Mouse (Mus musculus): ENCODE results near the gene Bcar1. TPM values are rescaled to one million over a fixed set of nuclear protein-coding genes. Genes with fewer than 3 reads are reported as not detected.
A peak's percentile ranks its signal among the peaks of the same experiment; 100 is the strongest.

Gene Bcar1
- total RNA-seq, 2 experiments from 2014 or later = 9.4 to 10.5 TPM

DNA sequence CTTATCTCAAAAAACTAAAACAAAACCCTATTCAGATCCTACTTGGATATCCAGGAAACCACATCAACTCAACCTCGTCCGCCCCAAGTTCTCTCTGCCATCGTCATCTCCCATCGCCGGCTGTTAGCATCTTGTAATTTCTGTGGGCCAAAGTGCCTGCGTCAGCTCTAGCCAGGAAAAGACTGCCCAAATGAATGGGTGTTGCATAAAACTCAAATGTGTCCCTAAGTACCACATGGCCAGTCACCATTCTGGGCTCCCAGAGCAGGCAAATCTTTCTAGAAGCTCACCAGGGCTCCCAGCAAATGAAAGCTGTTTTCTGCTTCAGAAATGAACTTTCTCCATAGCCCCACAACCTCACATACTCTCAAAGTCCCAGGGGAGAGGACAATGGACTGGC is 2.1 kb downstream of the Bcar1 start:
- intact Hi-C loops (cut with DNase I) = no loop called here
- DNase-seq = no peak

DNA sequence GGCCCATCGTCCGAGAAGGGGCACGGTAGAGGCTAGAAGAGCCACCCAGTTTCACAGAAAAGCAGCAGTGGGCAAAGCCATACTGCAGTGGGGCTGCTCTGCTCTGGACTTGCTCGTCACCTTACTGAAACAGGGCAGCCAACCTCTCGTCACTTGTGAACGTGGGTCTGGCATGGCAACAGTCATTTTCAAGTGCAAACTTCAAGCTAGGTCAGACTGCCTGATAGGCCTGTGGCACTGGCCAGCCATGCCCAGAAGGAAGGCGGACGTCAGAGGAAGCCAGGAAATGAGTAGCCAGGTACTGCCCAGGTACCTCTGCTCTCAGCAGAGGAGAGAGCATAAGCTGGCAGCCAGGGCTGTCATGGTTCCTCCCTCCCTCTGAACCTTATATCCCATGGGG is 2.6 kb downstream of the Bcar1 start:
- intact Hi-C loops (cut with DNase I) = no loop called here
- no peak for DNase-seq

DNA sequence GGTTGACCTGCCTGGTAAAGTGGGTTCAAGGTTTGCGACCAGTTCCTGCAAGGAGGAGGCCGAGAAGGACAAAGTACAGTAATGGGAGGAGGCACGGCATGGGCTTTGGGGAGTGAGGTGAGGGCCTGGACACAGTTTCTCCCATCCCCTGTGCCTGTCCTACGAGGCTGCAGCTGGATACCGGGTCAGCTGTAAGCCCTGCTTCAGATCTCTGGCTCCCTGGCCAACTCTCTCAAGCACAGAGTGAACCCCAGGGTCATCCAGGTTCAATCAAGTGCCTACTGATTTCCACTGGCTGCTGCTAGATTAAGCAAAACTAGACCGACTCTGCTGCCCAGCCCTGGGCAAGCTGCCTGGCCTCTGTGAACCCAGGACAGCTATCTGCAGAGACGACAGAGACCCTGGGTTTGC is 3.3 kb downstream of the Bcar1 start:
- no peak for DNase-seq
- intact Hi-C loops (cut with DNase I) = no loop called here

DNA sequence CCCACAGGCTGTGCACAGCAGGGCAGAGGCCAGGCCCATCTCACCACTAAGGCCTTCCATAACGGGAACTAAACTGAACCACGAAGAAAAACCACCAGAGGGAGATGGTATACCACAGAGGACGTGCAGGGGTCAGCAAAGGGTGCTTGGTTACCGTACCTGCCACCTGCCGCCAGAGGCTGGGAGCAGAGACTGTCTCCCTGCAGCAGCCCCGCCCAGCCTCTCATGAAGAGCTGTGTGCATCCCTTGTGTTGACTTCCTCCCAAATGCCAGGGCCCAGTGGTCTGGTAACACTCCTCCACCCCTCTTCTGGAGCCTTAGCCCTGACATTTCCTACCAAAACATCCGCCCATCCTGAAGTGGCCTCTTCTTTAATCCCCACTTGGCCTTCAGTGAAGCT is 4.0 kb downstream of the Bcar1 start:
- intact Hi-C loops (cut with DNase I) = no loop called here
- DNase-seq = no peak

DNA sequence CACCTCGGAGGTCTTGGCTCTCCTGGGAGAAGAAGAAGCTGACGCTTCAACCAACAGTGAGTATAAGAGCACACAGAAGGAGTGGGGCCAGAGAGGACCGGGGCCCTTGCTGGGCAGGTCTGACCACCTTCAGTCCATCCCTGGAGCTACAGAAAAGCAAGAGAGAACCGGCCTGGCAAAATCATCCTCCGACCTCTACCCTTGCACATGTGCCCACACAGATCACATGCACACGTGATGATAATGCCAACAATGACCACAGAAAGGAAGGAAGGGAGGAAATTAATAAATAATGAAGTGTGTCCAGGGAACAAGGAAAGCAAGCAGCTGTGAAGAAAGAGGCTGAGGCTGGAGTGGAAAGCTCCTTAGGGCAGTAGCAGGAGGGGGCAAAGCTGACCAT is 4.7 kb downstream of the Bcar1 start:
- intact Hi-C loops (cut with DNase I) = no loop called here
- no peak for DNase-seq

DNA sequence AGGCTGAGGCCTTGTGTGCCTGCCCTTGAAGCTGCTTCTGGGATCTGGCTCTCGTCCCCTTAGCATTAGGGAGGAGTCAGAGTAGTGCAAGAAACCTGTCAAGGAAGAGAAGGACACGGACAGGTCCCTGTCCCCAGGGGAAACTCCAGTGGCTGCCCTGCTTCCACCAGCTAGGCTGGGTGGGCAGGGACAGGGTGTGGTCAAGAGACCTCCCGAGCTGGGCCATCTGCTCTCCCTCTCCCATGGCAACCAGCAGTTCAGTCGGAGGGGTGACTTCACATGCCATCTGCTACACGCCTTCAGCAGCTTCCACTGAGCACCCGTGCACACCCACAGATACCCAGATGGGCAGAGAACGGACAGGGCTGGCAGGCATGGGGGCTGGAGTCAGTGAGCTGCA is 7.3 kb downstream of the Bcar1 start:
- DNase-seq = peak in 1 of 2 experiments; percentile 13
- intact Hi-C loops (cut with DNase I) = no loop called here

DNA sequence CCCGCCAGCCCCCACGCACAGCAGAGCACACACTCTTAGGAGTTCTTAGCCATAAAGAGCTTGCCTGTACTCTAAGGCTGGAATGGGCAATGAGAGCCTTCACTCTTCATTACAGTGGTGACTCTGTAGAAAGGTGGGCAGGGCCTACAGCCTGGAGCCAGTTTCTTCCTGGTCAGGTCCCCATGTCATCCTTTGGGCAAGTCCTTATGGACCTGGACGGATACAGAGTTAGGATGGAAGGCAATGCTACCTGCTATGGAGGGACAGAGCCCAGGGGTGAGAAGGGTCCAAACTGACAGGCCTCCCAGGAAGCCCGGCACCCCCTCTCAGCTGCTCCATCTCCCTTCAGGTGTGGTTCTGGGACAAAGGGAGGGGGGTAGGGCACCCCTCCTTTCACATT is 7.8 kb downstream of the Bcar1 start:
- intact Hi-C loops (cut with DNase I) = loop anchor here (2.0 kb wide), 1 partner anchor 13 kb away; no protein-coding TSS in a partner anchor
- no peak for DNase-seq

DNA sequence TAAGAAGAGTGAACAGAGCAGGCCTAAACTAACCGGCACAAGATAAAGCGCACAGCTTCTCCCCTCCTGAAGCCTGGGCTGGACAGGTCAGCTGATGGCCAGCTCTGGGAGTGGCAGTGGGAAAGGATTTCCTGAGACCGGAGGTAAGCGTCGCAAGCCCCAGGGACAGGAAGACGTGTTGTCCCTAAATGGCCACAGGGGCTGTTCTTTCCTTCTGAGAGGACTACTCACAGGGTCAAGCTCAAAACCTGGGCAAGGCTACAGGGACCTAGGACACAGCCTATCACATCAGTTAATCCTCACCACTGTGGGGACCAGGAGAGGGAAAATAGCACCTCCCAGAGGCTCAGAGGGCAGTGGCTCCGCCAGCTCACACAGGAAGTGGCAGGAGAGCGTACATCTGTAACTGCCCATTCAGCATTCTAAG is 8.3 kb downstream of the Bcar1 start:
- DNase-seq = peak in 1 of 2 experiments; percentile 18
- intact Hi-C loops (cut with DNase I) = loop anchor here (2.0 kb wide), 1 partner anchor 13 kb away; no protein-coding TSS in a partner anchor

DNA sequence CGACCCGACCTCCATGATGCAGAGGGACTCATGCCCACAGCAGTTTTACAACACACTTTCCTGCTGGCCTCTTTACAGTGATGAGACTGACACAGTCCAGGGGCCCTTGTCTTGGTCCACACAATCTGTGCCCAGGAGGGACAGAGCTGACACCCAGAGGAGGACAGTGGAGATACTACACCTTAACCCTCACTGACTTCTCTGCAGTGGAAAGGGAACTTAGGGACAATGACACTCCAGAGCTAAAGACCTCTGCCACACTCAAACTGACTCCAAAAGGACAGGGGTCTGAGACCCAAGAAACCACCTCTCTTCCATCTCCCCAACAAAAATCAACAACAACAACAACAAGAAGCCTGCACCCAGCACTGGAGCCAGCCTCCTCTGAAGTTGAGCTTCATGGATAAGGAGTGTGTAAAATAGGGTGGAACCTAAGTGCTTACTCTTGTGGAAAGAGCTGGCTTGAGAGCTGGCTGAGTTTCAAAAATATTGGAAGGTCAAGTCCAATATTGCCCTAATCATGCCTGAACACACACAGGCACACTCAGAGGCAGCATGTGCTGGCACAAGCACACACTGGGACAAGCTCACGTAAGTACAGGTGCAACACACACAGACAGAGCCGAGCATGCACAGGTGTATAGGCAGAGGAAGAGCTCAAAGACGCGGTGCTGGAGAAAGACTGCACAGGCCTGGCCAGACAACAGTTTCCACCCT is 9.2 kb downstream of the Bcar1 start:
- intact Hi-C loops (cut with DNase I) = loop anchor here (2.0 kb wide), 1 partner anchor 14 kb away; no protein-coding TSS in a partner anchor
- DNase-seq = no peak

DNA sequence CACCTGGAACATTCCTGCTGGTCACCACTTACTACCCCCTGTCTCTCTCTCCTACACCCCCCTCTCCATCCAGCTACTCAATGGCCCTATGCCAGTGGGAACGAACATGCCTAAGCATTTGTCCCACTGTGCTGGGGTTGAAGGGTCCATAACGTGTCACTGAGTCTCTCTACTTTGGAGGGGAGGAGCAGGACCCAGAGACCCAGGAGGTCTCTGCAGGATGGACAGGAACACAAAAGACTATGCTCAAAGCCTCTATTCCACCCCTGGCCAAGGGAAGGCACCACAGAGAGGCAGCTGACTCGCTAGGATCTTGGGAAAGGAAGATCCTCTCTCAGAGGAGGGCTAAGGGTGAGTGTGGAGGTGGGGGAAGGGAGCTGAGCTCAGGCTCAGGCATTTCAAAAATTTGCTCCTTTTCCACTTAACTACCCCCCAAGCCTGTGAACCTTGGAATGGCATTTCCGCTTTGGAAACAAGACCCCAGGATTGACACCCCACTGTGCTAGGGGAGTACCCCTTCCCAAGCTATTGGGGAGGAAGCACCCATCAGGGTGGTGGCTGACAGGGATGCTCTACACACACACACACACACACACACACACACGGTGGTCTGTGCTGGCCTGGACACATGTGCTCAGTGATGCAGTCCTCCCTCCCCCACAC is 9.9 kb downstream of the Bcar1 start:
- no peak for DNase-seq
- intact Hi-C loops (cut with DNase I) = loop anchor here (2.0 kb wide), 1 partner anchor 15 kb away; no protein-coding TSS in a partner anchor

DNA sequence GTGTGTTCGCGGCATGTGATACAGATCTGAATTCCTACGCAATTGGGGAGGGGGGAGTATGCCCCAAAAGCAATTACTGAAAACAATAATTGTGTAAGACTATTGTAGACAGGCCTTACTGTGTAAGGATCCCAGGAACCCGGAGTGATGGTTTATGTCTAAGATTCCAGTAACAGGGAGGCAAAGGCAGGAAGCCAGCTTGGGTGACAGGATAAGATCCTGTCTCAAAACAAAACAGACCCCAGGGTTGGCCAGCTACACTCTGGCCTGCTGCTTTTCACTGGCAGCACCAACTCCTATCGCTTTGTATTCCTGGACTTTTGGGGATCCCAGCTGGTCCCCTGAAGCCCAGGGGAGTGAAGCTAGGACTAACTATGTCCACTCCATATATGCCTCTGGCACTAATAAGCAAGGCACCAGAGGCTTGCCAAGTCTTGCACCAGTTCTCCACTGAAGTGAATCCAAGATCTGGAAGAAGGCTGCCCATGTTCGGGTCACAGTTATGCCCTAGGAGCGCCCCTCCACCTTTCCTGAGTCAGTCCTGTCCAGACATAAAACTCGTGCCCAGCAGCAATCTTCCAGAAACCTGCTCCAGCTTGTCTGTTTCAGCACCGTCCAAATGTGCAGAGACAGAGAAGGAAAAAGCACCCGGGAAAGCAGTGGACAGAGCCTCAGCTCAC is 11.1 kb downstream of the Bcar1 start:
- intact Hi-C loops (cut with DNase I) = no loop called here
- peak in 1 of 2 experiments; percentile 21 for DNase-seq

DNA sequence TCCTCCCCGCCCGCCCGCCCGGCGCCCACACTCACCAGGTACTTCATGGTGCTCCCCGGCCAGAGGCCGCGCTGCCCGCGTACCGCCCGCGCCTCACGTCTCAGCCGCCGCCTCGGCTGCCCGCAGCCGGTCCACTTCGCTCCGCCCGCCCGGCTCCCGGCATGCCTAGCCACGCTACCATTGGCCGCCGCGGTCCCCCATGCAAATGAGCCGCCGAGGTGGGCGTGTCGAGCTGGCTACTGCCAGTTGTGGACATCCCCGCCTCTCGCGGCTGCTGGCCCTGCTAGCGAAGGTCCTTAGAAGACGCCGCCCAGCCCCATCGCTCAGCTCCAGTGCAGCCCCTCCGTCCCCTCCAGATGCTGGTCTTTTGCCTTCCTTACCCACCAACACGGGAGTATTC is 11.6 kb downstream of the Bcar1 start:
- DNase-seq = peak; percentile 94 to 97

DNA sequence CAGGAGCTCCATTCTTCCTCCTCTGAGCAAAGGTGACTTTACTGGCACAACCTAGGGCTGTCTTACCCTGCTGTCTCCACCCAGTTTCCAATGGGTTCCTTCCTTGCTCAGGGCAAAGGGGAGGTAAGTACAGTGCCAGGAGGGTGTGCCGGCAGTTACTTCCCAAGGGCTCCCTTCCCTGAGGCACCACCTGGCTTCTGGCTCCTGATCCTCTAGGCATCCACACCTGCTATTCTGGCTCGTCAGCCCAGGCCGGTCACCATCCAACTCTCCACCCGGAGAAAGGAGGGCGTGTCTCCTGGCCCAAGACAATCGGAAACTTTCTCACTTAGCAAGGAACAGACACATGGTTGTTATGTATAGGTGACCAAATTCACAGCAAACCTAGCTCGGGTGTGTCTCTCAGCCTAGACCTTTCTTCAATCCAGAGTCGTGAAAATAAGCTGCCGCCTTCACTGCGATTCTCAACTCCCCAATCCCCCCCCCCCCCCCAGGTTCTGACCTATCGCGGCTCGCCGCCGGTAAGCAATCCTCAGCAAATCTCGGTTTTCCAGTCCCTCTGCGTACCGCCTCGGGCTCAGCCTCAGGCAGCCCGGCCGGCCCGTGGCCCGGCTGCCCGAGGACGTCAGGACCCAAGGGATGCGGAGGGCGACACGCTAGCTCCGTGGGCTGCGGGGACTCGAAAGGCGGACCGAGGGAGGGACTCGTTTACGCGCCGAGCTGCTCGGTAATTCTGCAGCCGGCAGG is 12.2 kb downstream of the Bcar1 start:
- intact Hi-C loops (cut with DNase I) = no loop called here
- DNase-seq = peak in 1 of 2 experiments; percentile 24

More for the DNA sequence above, 11.6 kb downstream of the Bcar1 start:
- intact Hi-C loops (cut with DNase I) = no loop called here

DNA sequence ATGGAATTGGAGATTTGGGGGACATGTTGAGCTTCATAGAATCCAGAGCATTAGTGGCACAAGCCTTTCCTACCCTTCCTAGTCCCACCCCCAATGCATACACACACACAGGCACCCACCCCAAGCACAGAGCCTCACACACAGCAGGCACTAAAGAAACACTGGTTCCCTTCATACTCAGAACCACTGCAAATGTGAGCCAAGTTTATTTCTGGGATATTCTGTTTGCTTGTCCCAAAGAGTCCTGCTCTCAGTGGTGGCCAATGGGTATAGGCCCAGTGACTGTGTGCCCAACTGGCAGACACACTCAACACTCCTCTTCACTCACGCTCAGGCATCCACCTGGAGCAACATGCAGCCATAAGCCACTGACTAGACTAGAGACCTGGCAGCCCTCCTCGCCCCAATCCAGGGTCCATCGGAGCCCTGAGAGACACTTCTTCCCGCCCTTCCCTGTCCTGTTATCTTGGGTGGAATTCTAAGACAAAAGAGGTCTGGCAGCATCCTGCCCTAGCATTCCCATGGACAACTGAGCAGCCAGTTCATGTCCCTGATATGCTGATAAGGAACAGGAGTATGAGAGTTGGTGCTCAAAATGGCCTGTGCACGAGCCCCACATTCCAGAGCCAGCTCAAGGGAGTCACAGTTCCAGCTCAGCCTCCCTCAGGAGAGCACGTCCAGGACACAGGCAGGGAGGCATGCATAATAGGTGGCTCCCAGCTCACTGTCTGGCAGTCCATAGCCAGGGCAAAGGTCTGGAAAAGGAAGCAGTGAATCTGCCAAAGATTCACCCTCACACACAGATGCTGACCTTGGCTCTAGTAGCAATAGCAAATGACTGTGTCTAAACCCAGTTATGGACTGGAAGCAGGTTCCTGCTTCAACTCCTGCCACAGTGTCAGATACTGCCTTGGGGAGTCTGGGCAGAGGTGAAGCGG is 14.1 kb downstream of the Bcar1 start:
- DNase-seq = peak in 1 of 2 experiments; percentile 14
- intact Hi-C loops (cut with DNase I) = no loop called here

DNA sequence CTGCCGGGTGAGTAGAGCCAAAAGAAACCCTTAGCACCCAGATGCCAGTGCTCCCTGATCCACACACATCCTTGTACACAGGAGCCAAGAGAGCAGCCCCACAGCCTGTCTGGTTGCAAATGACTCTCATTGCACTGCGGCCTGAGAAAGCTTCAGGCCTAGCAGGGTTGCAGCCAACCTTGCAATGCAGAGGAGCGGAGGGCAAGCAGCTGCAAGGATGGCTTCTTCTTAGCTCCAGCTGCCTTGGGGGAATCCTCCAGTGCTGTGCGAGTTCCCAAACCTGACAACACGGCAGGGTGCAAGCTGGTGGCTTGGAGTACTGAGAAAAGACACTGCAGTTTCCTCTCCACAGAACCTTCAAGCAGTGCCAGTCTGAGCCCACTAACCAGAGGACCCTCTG is 15.1 kb downstream of the Bcar1 start:
- intact Hi-C loops (cut with DNase I) = no loop called here
- peak in 1 of 2 experiments; percentile 11 for DNase-seq

DNA sequence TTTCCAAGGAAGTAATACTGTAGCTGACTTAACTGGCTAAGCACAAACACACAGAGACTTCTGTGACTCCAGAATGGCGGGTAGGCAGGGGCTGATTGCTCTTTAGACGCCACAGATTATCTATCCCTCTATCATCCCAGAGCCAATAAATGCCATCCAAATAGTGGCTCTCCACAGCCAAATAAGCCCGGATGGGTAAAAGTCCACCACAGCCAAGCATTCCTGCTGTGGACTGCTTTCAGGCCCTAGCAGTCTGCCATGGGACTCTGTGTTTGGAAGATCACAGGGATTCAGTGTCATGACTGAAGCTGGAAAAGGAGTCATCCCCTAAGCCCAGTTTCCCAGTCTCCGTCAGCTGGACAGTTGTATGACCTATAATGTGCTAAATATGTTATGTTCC is 16.1 kb downstream of the Bcar1 start:
- no peak for DNase-seq
- intact Hi-C loops (cut with DNase I) = no loop called here

DNA sequence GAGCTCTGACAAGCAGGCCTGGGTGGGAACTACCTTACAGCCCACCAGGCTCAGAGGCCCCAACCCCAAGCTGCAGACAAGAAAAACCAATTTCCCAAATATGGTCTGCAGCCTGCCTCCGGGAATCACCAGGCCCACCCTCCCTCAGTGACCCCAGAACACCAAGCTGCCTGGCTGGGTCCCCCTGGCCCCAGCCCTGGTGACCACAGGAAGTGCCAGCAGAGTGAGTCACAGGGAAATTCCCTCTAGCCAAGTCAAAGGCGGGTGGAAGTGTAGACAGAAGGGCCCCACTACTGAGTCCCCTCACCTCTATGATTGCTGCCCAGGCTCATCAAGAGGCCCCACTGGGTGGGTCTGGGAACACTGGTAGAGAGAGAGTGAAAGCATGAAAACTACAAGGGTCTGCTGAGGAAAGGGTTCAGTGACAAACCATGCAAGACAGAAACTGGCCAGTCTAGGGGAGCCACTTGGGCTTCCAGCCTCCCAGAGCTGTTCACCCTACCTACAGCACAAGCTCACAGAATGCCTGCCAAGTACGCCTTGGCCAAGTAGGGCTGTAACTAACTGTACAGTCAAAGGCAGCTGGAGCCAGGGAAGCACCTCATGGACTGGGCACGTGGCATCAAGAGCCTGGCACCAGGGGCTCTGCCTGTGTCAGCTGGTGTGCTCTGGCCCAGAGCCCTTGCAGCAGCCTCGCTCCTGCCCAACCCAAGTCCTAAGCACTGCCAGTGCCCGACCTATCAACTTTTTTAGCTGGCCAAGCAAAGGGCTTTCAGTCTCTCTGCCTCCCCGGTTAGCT is 17.3 kb downstream of the Bcar1 start:
- DNase-seq = peak; percentile 62 to 79
- intact Hi-C loops (cut with DNase I) = no loop called here

DNA sequence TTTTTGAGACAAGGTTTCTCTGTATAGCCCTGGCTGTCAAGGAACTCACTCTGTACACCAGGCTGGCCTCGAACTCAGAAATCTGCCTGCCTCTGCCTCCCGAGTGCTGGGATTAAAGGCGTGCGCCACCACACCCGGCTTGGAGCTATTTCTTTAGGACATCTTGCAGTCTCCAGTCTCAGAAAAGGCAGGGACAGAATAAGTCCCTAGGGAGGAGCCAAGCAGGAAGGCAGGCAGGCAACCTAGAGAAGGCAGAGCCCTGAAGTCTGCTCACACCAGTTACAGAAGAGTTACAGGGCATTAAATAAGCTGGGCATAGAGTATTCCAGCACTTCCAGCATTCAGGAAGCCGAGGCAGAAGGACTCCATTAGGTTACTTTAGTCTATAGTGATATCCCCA is 18.3 kb downstream of the Bcar1 start:
- DNase-seq = no peak
- intact Hi-C loops (cut with DNase I) = no loop called here

DNA sequence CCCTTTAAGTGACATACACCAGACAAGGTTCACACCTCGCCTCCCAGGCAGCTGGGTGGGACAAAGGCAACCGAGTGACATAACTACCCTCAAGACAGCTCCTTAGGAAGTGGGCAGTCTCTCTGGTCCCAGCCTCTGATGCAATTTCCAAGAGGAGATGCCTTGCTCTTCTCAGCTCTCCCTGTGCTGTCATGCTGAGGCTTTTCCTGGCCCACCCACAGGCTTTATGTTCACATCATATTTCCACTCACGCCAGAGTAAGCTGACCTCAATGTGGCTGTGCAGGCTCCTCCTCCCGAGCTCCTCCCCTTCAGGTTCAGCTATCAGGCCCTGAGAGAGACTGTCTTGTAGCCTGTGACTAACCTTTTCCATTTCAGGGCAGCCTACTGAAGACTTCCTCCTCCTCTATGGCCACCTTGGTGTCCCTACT is 23.5 kb downstream of the Bcar1 start:
- DNase-seq = peak in 1 of 2 experiments; percentile 13
- intact Hi-C loops (cut with DNase I) = no loop called here

All from gastrocnemius, postnatal 36 days (tissue).